Mouse (Mus musculus) brown adipose tissue, adult 24 weeks (tissue): ENCODE results near the gene Cd81. TPM values are rescaled to one million over a fixed set of nuclear protein-coding genes. Genes with fewer than 3 reads are reported as not detected.

Experiments used
- H3K27ac ChIP-seq: fragments of 200-500 bp; replicated peaks from 2 replicates; pipeline ENCODE4 v1.5.1; 2012; ENCODE audit warnings: low read depth, mild to moderate bottlenecking, low read length
- H3K4me1 ChIP-seq: fragments of 200-500 bp; 2 replicates; pipeline ENCODE4 v1.6.1; 2012; ENCODE audit warnings: low read length, mixed read lengths; ENCODE audit not compliant: control insufficient read depth, insufficient read depth, insufficient read length
- H3K4me3 ChIP-seq: fragments of 200-500 bp; 2 replicates; pipeline ENCODE4 v1.5.1; 2012; ENCODE audit warnings: low read depth, mild to moderate bottlenecking, low read length, moderate library complexity; ENCODE audit not compliant: insufficient read depth
- polyA plus RNA-seq: library from polyadenylated mRNA; stranded (reverse); fragments of >200 nt; gene quantifications from 2 replicates; pipeline ENCODE4 v1.2.4, GENCODE M21; 2012; ENCODE audit not compliant: missing spikeins, insufficient read depth, insufficient read length

Cd81 gene
- polyA plus RNA-seq, 1 experiment, result 289 TPM

GRCm38 (mm10) chr7:143014862-143015659 lies 37.5 kb upstream of the Cd81 start:
- Histone ChIP-seq H3K4me1 (peaks cover 34% of the 10 kb centered on the region), H3K4me3 (no peak overlapping the region), H3K27ac (no peak overlapping the region)

- Histone ChIP-seq H3K4me1 (peaks cover 34% of the 10 kb centered on the region), H3K4me3 (no peak overlapping the region), H3K27ac (peak overlapping the region; percentile 20; the same call in 1 of the 2 replicates)
Measured at GRCm38 (mm10) chr7:143015755-143016423, 36.6 kb upstream of the Cd81 start.

GRCm38 (mm10) chr7:143016424-143017142 lies 36.0 kb upstream of the Cd81 start:
- no peak overlapping the region for H3K4me3 ChIP-seq
- H3K4me1 ChIP-seq, result peaks cover 34% of the 10 kb centered on the region
- peak overlapping the region; percentile 20; the same call in 1 of the 2 replicates for H3K27ac ChIP-seq

GRCm38 (mm10) chr7:143017181-143017580 lies 35.4 kb upstream of the Cd81 start:
- H3K4me1 ChIP-seq, result peaks cover 34% of the 10 kb centered on the region

GRCm38 (mm10) chr7:143020040-143020439 lies 32.5 kb upstream of the Cd81 start:
- H3K4me3 ChIP-seq, result no peak overlapping the region
- H3K27ac ChIP-seq, result peak overlapping the region; percentile 63; the same call in 1 of the 2 replicates
- peaks cover 20% of the 10 kb centered on the region for H3K4me1 ChIP-seq

More at GRCm38 (mm10) chr7:143017181-143017580, 35.4 kb upstream of the Cd81 start:
- H3K27ac ChIP-seq, result no peak overlapping the region
- H3K4me3 ChIP-seq, result no peak overlapping the region

- Histone ChIP-seq H3K27ac (peak overlapping the region; percentile 63), H3K4me3 (no peak overlapping the region), H3K4me1 (peaks cover 13% of the 10 kb centered on the region)
Measured at GRCm38 (mm10) chr7:143020764-143021163, 31.8 kb upstream of the Cd81 start.

GRCm38 (mm10) chr7:143021356-143022164 lies 31.0 kb upstream of the Cd81 start:
- H3K4me3 ChIP-seq, result no peak overlapping the region
- peak overlapping the region; percentile 58 for H3K27ac ChIP-seq
- peaks cover 6% of the 10 kb centered on the region for H3K4me1 ChIP-seq

GRCm38 (mm10) chr7:143023499-143023898 lies 29.0 kb upstream of the Cd81 start:
- Histone ChIP-seq H3K27ac (no peak overlapping the region), H3K4me3 (no peak overlapping the region), H3K4me1 (no peaks in the 10 kb centered on the region)

GRCm38 (mm10) chr7:143024293-143024692 lies 28.2 kb upstream of the Cd81 start:
- Histone ChIP-seq H3K4me3 (no peak overlapping the region), H3K4me1 (no peaks in the 10 kb centered on the region), H3K27ac (no peak overlapping the region)

- H3K27ac ChIP-seq, result no peak overlapping the region
- no peaks in the 10 kb centered on the region for H3K4me1 ChIP-seq
- H3K4me3 ChIP-seq, result no peak overlapping the region
Measured at GRCm38 (mm10) chr7:143025496-143025895, 27.0 kb upstream of the Cd81 start.

GRCm38 (mm10) chr7:143027196-143027595 lies 25.3 kb upstream of the Cd81 start:
- Histone ChIP-seq H3K27ac (no peak overlapping the region), H3K4me3 (no peak overlapping the region), H3K4me1 (no peaks in the 10 kb centered on the region)

GRCm38 (mm10) chr7:143031816-143032215 lies 20.7 kb upstream of the Cd81 start:
- Histone ChIP-seq H3K4me3 (no peak overlapping the region), H3K27ac (no peak overlapping the region), H3K4me1 (0 out of 2 replicates have a peak, but pooled peaks cover 2% of the 10 kb centered on the region)

- Histone ChIP-seq H3K4me1 (0 out of 2 replicates have a peak, but pooled peaks cover 2% of the 10 kb centered on the region), H3K4me3 (no peak overlapping the region), H3K27ac (no peak overlapping the region)
Measured at GRCm38 (mm10) chr7:143033581-143033980, 19.0 kb upstream of the Cd81 start.

GRCm38 (mm10) chr7:143034112-143034511 lies 18.4 kb upstream of the Cd81 start:
- Histone ChIP-seq H3K4me1 (peaks cover 2% of the 10 kb centered on the region; the same call in 1 of the 2 replicates), H3K27ac (no peak overlapping the region), H3K4me3 (no peak overlapping the region)
